Mouse (Mus musculus): ENCODE results near the gene Ndrg3. TPM values are rescaled to one million over a fixed set of nuclear protein-coding genes. Genes with fewer than 3 reads are reported as not detected.

The Ndrg3 gene
- total and polyA plus RNA-seq, 2 experiments from 2014 or later, result 160 to 178 TPM

DNA sequence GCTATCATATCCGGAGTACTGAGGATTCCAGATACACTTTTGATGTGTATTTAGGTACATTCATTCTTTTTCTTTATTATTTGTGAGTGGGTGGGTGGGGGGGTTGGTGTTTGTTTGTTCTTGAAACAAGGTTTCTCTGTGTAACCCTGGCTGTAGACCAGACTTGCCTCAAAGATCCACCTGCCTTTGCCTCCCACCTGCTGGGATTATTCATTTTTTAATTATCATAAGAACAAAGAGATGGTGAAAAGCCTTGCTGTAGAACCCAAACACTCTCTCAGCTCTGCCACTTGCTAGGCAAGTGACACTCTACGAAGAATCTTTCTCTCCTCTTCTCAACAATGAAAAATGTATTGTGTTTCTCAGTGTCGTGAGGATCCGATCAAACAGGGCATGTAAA lies 27.4 kb upstream of the Ndrg3 start:
- ATAC-seq (ENCODE audit: low FRiP score) (no peak), DNase-seq (ENCODE audit: low spot score) (no peak)
- H3K4me3 ChIP-seq (ENCODE audit: low read depth, low read length), result no peak overlapping the region
- H3K27ac ChIP-seq (ENCODE audit: low read depth, low read length), result no peak overlapping the region
- H3K4me1 ChIP-seq (ENCODE audit: insufficient read depth, low read length), result no peaks in the 10 kb centered on the region
- H3K4me2 ChIP-seq (ENCODE audit: low read depth, low read length, poor library complexity, severe bottlenecking), result no peak overlapping the region
- no peak overlapping the region for H3K9ac ChIP-seq (replicated peaks; ENCODE audit: low read length, poor library complexity, severe bottlenecking)
- TF ChIP-seq CTCF (IDR thresholded peaks at IDR 0.05), result no peak
- no peaks in the 10 kb centered on the region for H3K9me3 ChIP-seq (ENCODE audit: low read length)
- no peaks in the 10 kb centered on the region for H3K27me3 ChIP-seq (ENCODE audit: insufficient read depth, low read length)
- H3K36me3 ChIP-seq (ENCODE audit: insufficient read depth, low read length), result peaks cover 83% of the 10 kb centered on the region
- WGBS, result 64% methylated on average over 4 of the region's 4 CpGs

DNA sequence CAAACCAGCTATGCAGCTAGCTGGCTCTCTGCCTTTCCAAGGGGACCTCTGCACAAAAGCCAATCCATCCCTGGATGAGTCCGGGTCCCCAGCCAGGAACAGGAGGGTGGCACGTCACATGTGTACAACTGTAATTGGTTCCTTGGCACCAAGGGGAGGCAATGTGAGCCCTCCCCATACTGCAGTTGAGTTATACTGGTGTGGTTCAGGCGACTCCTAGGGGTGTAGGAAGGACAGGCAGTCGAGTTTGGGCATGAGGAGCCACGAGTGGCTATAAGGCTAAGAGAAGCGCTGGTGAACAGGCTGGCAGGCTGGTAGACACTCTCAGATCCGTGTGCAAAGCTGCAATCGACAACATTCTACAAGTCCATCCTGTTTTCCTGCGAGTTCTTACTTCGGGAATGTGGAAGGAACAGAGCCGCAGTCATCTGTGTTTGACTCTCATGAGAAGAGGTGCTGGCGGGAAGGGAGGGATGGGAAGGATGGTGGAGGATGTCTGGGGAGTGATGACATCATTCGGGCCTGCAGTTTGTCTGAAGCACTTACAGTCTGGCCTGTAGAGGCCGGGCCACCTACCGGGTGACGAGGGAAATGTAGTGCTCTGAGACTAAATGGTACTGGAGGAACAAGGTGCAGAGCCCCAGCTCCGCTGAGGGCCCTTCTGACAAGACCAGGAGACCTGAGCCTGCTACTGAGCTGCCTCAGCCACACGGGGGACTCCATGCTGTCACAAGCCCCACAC lies 24.8 kb upstream of the Ndrg3 start:
- Histone ChIP-seq H3K4me3 (ENCODE audit: low read depth, low read length) (no peak overlapping the region), H3K27me3 (ENCODE audit: insufficient read depth, low read length) (no peaks in the 10 kb centered on the region), H3K4me1 (ENCODE audit: insufficient read depth, low read length) (no peaks in the 10 kb centered on the region), H3K9me3 (ENCODE audit: low read length) (no peaks in the 10 kb centered on the region), H3K36me3 (ENCODE audit: insufficient read depth, low read length) (peaks cover 57% of the 10 kb centered on the region), H3K4me2 (ENCODE audit: low read depth, low read length, poor library complexity, severe bottlenecking) (no peak overlapping the region), H3K9ac (replicated peaks; ENCODE audit: low read length, poor library complexity, severe bottlenecking) (no peak overlapping the region), H3K27ac (ENCODE audit: low read depth, low read length) (no peak overlapping the region)
- DNase-seq (ENCODE audit: low spot score), result no peak
- no peak for ATAC-seq (ENCODE audit: low FRiP score)
- 88% methylated on average over 18 of the region's 18 CpGs for WGBS
- no peak; the same call in 1 of the 2 replicates for TF ChIP-seq CTCF (IDR thresholded peaks at IDR 0.05)

DNA sequence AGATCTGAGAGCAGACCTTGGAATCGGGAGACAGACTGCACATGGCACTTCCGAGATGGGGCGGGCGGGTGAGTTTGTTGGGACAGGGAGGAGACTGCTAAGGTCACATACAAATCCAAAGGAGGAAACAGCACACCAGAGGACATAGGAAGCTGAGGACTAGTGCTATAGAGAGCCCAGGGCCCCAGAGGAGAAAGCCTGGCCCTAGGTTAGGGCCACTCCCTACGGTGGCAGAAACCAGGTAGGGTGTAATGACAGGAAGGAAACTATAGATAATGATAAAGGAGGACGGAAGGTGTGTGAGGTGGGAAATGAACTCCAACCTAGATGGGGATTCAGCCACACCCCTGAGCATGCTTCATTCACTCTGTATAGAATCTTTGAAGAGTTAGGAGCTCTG lies 20.5 kb upstream of the Ndrg3 start:
- Histone ChIP-seq H3K36me3 (ENCODE audit: insufficient read depth, low read length) (peaks cover 23% of the 10 kb centered on the region), H3K4me3 (ENCODE audit: low read depth, low read length) (no peak overlapping the region), H3K27me3 (ENCODE audit: insufficient read depth, low read length) (no peaks in the 10 kb centered on the region), H3K9ac (replicated peaks; ENCODE audit: low read length, poor library complexity, severe bottlenecking) (no peak overlapping the region), H3K9me3 (ENCODE audit: low read length) (no peaks in the 10 kb centered on the region), H3K27ac (ENCODE audit: low read depth, low read length) (no peak overlapping the region), H3K4me1 (ENCODE audit: insufficient read depth, low read length) (0 out of 2 replicates have a peak, but pooled peaks cover 1% of the 10 kb centered on the region), H3K4me2 (ENCODE audit: low read depth, low read length, poor library complexity, severe bottlenecking) (no peak overlapping the region)
- 92% methylated on average over 6 of the region's 6 CpGs for WGBS
- TF ChIP-seq CTCF (IDR thresholded peaks at IDR 0.05), result no peak
- DNase-seq (ENCODE audit: low spot score) (no peak), ATAC-seq (ENCODE audit: low FRiP score) (no peak)

DNA sequence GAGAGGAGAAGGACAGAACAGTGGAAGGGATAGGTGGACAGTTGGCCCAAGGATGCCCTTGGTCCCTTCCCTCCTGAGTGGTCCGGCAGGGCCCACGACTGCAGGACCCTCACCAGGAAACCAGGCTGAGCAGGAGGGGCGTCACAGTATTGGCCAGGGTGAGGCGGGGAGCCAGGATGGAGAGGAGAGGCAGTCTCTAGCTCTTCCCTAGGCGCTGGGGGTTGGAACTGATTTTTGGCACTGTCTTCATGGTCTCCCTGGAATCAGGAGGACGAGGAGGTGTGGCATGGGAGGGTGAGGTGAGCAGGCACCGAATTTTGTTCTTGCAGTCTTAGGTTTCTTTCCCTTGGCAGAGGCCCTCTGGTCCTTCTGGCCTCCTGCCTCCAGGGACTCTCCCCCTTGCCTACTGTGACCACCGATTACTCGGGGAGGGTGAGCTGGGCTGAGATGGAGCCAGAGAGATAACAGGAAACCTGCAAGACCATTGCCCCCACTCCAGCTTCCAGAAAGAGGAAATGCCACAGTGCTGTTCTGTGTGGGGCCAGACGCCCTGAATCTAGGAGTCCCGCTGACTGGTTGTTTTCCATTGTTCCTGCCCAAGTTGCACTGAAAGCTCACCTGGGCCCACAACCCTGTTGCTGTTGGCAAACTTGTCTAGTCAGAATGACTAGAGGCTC lies 18.9 kb upstream of the Ndrg3 start:
- Histone ChIP-seq H3K4me1 (ENCODE audit: insufficient read depth, low read length) (peaks cover 6% of the 10 kb centered on the region; the same call in 1 of the 2 replicates), H3K36me3 (ENCODE audit: insufficient read depth, low read length) (peaks cover 7% of the 10 kb centered on the region), H3K27ac (ENCODE audit: low read depth, low read length) (no peak overlapping the region), H3K9ac (replicated peaks; ENCODE audit: low read length, poor library complexity, severe bottlenecking) (no peak overlapping the region), H3K9me3 (ENCODE audit: low read length) (no peaks in the 10 kb centered on the region), H3K27me3 (ENCODE audit: insufficient read depth, low read length) (no peaks in the 10 kb centered on the region), H3K4me2 (ENCODE audit: low read depth, low read length, poor library complexity, severe bottlenecking) (no peak overlapping the region), H3K4me3 (ENCODE audit: low read depth, low read length) (no peak overlapping the region)
- 69% methylated on average over 10 of the region's 11 CpGs for WGBS
- ATAC-seq (ENCODE audit: low FRiP score) (no peak), DNase-seq (ENCODE audit: low spot score) (peak; percentile 29)
- TF ChIP-seq CTCF (IDR thresholded peaks at IDR 0.05), result no peak

DNA sequence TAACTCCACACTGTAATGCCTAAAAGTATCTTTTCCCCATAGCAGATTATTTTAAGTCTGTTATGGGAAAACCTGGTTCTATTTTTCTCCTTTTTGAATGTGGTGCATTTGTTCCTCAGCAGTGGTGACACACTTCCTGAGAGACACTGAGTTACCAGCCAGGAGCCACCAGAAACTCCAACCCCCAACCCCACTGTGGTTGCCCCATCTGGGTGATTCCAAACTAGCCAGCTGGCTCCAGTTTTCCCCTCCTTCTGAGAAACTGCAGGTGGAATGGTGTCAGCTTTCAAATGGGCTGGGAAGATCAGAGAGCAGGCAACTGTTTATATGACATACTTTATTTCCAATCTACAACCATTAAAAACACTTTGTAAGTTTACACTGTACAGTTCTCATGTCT lies 18.3 kb upstream of the Ndrg3 start:
- Histone ChIP-seq H3K36me3 (ENCODE audit: insufficient read depth, low read length) (peaks cover 2% of the 10 kb centered on the region), H3K9me3 (ENCODE audit: low read length) (no peaks in the 10 kb centered on the region), H3K27ac (ENCODE audit: low read depth, low read length) (no peak overlapping the region), H3K27me3 (ENCODE audit: insufficient read depth, low read length) (no peaks in the 10 kb centered on the region), H3K4me3 (ENCODE audit: low read depth, low read length) (no peak overlapping the region), H3K9ac (replicated peaks; ENCODE audit: low read length, poor library complexity, severe bottlenecking) (no peak overlapping the region), H3K4me1 (ENCODE audit: insufficient read depth, low read length) (peaks cover 6% of the 10 kb centered on the region; the same call in 1 of the 2 replicates), H3K4me2 (ENCODE audit: low read depth, low read length, poor library complexity, severe bottlenecking) (no peak overlapping the region)
- no peak for TF ChIP-seq CTCF (IDR thresholded peaks at IDR 0.05)
- ATAC-seq (ENCODE audit: low FRiP score) (no peak), DNase-seq (ENCODE audit: low spot score) (no peak)

DNA sequence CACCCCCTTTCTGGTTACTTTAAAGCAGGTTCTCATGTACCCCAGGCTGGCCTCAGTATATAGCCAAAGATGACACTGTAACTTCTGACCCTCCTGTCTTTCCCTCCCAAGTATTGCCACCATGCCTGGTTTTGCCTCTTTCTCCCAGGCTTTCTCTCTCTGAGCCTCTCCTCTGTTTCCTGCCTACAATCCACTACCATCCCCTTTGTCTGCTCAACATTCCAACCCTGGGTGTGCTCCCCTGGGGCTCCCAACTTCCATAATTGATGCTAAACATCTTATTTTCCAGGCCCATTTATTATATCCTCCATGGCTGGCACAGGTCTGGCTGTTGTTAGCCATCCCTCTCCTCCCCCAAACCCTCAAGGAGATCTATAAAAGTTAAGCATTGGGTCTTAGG lies 16.7 kb upstream of the Ndrg3 start:
- Histone ChIP-seq H3K27ac (ENCODE audit: low read depth, low read length) (no peak overlapping the region), H3K4me2 (ENCODE audit: low read depth, low read length, poor library complexity, severe bottlenecking) (no peak overlapping the region), H3K36me3 (ENCODE audit: insufficient read depth, low read length) (no peaks in the 10 kb centered on the region), H3K27me3 (ENCODE audit: insufficient read depth, low read length) (no peaks in the 10 kb centered on the region), H3K9me3 (ENCODE audit: low read length) (no peaks in the 10 kb centered on the region), H3K4me1 (ENCODE audit: insufficient read depth, low read length) (peaks cover 6% of the 10 kb centered on the region; the same call in 1 of the 2 replicates), H3K9ac (replicated peaks; ENCODE audit: low read length, poor library complexity, severe bottlenecking) (no peak overlapping the region), H3K4me3 (ENCODE audit: low read depth, low read length) (no peak overlapping the region)
- no peak for TF ChIP-seq CTCF (IDR thresholded peaks at IDR 0.05)
- no peak for ATAC-seq (ENCODE audit: low FRiP score)
- DNase-seq (ENCODE audit: low spot score), result no peak

Data from midbrain, postnatal 0 days (tissue).